Mouse (Mus musculus) testis, adult 2 months (tissue): ENCODE measurements around the gene Pim1. TPM values are rescaled to one million over a fixed set of nuclear protein-coding genes. Genes with fewer than 3 reads are reported as not detected.

Source experiments
- H3K27ac ChIP-seq: fragments of 200-500 bp; 2 replicates; pipeline ENCODE4 v1.5.1; 2012; ENCODE audit warnings: low read depth, low read length; ENCODE audit not compliant: control insufficient read depth, insufficient read depth
- H3K27me3 ChIP-seq: fragments of 200-500 bp; 2 replicates; pipeline ENCODE4 v1.6.1; 2012; ENCODE audit warnings: mild to moderate bottlenecking, low read length, moderate library complexity; ENCODE audit not compliant: control insufficient read depth, insufficient read depth
- H3K36me3 ChIP-seq: fragments of 200-500 bp; 2 replicates; pipeline ENCODE4 v1.6.1; 2012; ENCODE audit warnings: mild to moderate bottlenecking, low read length; ENCODE audit not compliant: control insufficient read depth, insufficient read depth
- H3K4me1 ChIP-seq: fragments of 200-500 bp; 2 replicates; pipeline ENCODE4 v1.6.1; 2012; ENCODE audit warnings: low read length; ENCODE audit not compliant: control insufficient read depth, insufficient read depth
- H3K4me3 ChIP-seq: fragments of 200-500 bp; 2 replicates; pipeline ENCODE4 v1.5.1; 2012; ENCODE audit warnings: low read depth, mild to moderate bottlenecking, low read length, moderate library complexity, mixed read lengths; ENCODE audit not compliant: control insufficient read depth
- CTCF ChIP-seq: fragments of 200-500 bp; IDR thresholded peaks from 2 replicates; pipeline ENCODE4 v1.5.1; 2012; ENCODE audit warnings: low read depth, mild to moderate bottlenecking, inconsistent platforms, low read length, moderate library complexity; ENCODE audit not compliant: control insufficient read depth, insufficient read depth, insufficient replicate concordance
- POLR2A ChIP-seq: fragments of 200-500 bp; IDR thresholded peaks from 2 replicates; pipeline ENCODE4 v1.6.1; 2012; ENCODE audit warnings: low read depth, mild to moderate bottlenecking, inconsistent platforms, low read length, moderate library complexity; ENCODE audit not compliant: control insufficient read depth
- polyA plus RNA-seq: library from polyadenylated mRNA; depleted of rRNA; stranded (reverse); fragments of >200 nt; gene quantifications from 2 replicates; pipeline ENCODE4 v1.2.3, GENCODE M21; 2012

Gene Pim1
- polyA plus RNA-seq, 1 experiment: 87.2 TPM

DNA sequence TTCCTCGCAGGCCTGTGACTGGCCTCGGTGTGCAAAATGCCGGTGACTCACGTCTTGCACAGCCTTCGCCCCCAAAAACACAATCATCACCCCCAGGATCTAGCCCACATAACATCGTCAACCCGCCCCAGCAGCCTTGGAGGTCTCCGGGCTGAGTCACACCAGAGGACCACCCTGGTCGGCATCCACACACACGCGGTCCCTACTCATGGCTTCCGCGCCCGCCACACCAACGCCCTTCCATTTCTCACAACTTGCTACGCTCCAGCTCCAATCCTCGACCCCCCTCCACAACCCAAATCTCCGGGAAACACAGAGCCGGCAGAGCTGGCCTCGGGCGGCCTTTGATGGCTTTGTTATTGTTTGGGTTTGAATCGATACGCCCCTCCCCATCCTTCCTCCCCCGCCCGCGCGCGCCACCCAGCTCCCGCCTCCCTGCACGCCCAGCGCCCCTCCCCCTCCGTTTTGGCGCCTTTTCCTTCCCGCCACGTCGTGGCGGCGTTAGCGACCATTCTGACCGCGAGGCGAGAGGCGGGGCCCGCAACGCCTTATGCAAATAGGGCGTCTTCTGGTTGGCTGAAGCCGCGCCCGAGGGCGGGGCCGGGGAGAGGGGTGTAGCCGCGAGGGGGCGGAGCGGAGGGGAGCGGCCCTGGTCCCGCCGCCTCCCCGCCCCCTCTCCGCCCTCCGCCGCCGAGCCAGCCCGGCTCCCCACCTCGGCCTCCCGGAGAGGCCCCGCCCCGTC is 411 bp upstream of the Pim1 start:
- H3K27ac ChIP-seq: peak overlapping the region; percentile 90
- no peaks in the 10 kb centered on the region for H3K27me3 ChIP-seq
- H3K4me3 ChIP-seq: peak overlapping the region; percentile 90
- no peaks in the 10 kb centered on the region for H3K36me3 ChIP-seq
- peaks cover 25% of the 10 kb centered on the region for H3K4me1 ChIP-seq
- peak; percentile 34; the same call in 1 of the 2 replicates for TF ChIP-seq POLR2A
- TF ChIP-seq CTCF: no peak

DNA sequence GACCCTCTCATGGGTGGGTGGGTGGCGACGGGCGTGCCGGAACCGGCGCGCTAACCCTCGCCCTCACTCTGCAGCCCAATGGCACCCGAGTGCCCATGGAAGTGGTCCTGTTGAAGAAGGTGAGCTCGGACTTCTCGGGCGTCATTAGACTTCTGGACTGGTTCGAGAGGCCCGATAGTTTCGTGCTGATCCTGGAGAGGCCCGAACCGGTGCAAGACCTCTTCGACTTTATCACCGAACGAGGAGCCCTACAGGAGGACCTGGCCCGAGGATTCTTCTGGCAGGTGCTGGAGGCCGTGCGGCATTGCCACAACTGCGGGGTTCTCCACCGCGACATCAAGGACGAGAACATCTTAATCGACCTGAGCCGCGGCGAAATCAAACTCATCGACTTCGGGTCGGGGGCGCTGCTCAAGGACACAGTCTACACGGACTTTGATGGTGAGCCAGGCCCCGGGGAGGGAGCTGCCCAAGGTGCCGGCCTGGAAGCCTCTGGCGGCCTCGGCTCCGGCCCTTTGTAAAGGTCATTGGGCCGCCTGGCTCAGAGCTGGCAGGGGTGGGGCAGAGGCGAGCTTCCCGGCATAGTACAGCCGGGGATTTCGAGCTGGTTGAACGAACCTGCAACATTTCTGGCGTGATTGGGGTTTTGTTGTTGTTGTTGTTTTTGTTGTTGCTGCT is 1.2 kb downstream of the Pim1 start:
- Histone ChIP-seq H3K27ac (peak overlapping the region; percentile 59), H3K36me3 (no peaks in the 10 kb centered on the region), H3K4me1 (peaks cover 25% of the 10 kb centered on the region), H3K4me3 (peak overlapping the region; percentile 85), H3K27me3 (no peaks in the 10 kb centered on the region)
- TF ChIP-seq CTCF (no peak), POLR2A (no peak)

DNA sequence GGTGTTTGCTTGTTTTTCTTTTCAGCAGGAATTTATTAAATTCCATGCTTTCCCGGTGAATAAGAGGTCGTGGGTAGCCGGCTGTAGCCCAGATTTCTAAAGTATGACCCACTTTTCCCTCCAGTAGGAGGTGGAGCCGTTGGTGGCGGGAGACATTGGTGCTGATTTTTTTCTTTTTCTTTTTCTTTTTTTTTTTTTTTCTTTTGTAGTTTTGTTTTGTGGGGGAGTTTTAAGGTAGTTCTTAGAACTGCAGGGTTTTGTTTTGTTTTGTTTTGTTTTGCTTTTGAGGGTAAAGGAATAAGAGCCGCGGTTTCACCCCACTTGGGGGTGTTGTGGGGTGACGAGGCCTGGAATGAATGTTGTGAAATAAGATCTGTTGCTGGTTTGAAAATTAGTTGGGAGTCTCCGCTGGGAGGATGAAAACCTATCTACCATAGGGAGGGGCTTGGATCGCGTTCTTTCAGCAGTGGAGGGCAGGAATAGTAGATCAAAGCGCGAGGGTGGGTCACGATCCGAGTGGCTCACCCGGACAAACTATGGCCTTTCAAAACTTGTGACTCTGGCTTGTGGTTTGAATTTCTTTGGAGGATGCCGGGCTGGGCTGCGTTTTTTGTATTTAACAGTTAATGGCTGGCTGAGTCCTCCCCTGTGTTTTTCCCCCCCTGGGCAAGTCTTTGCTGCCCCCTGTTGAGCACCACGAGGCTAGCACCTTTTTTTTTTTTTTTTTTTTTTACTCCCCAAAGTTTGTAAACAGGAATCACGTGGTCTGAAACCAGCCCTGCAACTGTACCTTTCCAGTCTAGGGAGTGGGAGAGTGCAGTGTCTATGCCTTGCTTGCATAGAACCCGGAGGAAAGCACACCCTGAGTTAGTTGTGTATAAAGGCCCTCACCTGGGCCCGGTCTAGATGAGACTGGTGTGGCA is 2.0 kb downstream of the Pim1 start:
- peak overlapping the region; percentile 59 for H3K27ac ChIP-seq
- peaks cover 25% of the 10 kb centered on the region for H3K4me1 ChIP-seq
- peak overlapping the region; percentile 89 for H3K4me3 ChIP-seq
- no peaks in the 10 kb centered on the region for H3K27me3 ChIP-seq
- no peaks in the 10 kb centered on the region for H3K36me3 ChIP-seq
- no peak for TF ChIP-seq POLR2A
- peak; percentile 42; the same call in 1 of the 2 replicates for TF ChIP-seq CTCF

DNA sequence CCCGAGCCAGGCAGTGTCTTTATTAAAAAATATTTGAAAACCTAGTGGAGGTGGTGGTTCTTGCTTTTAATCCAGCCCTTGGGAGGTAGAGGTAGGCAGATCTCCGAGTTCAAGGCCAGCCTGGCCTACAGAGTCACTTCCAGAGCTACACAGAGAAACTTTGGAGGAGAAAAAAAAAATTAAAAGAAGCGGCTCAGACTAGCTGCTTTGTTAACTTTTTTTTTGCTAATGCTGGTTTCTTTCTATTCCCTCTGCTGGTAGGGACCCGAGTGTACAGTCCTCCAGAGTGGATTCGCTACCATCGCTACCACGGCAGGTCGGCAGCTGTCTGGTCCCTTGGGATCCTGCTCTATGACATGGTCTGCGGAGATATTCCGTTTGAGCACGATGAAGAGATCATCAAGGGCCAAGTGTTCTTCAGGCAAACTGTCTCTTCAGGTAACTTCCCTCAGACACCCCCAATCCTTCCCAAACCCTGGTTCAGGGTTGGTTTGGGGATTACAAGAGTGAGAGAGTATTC is 3.0 kb downstream of the Pim1 start:
- no peaks in the 10 kb centered on the region for H3K36me3 ChIP-seq
- peaks cover 25% of the 10 kb centered on the region for H3K4me1 ChIP-seq
- no peaks in the 10 kb centered on the region for H3K27me3 ChIP-seq
- H3K4me3 ChIP-seq: peak overlapping the region; percentile 9; the same call in 1 of the 2 replicates
- TF ChIP-seq POLR2A (no peak), CTCF (no peak)
- H3K27ac ChIP-seq: no peak overlapping the region

DNA sequence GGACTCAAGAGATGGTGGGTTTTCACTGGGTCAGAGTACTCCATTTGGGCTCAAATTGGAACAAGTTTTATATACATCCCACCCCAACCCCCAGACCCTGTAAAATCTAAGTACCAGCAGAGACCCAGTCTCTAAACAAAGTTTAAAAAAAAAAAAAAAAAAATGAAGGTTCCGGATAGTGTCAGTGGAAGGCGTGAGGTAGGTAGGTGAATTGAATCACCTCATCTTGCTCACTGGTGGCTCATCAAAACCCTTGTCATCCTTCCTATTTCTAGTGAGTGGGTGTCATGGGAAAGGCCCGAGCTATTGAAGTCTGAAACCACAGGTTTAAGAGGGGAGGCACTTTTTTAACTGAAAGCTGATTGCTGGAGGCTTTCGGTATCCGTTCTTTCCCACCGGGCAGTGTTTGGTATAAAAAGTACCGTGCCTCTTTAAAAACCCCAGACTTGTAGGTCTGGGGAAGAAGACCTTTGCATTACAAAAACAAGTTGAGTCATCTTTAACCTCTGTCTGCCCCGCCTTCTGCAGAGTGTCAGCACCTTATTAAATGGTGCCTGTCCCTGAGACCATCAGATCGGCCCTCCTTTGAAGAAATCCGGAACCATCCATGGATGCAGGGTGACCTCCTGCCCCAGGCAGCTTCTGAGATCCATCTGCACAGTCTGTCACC is 3.6 kb downstream of the Pim1 start:
- Histone ChIP-seq H3K27ac (no peak overlapping the region), H3K36me3 (no peaks in the 10 kb centered on the region), H3K27me3 (no peaks in the 10 kb centered on the region), H3K4me3 (no peak overlapping the region), H3K4me1 (peaks cover 20% of the 10 kb centered on the region)
- TF ChIP-seq POLR2A (no peak), CTCF (no peak)

DNA sequence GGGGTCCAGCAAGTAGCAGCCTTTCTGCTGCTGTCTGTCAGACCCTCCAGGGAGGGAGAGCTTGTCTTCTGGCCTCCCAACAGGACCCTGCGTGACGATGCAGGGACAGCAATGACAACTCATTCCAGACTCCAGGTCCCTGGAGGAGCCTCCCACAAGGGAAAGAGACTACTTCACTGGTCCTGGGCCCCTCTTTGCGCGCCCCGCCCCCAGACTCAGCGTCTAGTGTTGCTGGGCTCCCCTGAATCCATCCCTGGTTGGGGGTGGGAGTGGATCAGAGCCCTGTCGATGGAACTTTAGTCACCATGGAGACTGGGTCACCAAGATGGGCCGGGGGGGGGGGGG is 4.2 kb downstream of the Pim1 start:
- H3K4me1 ChIP-seq: peaks cover 15% of the 10 kb centered on the region
- H3K27me3 ChIP-seq: no peaks in the 10 kb centered on the region
- no peak overlapping the region for H3K4me3 ChIP-seq
- H3K27ac ChIP-seq: no peak overlapping the region
- H3K36me3 ChIP-seq: no peaks in the 10 kb centered on the region
- no peak for TF ChIP-seq POLR2A
- TF ChIP-seq CTCF: no peak
